Mouse (Mus musculus): ENCODE data around the gene Prelid1. TPM values are rescaled to one million over a fixed set of nuclear protein-coding genes. Genes with fewer than 3 reads are reported as not detected.

Gene Prelid1
- polyA plus RNA-seq (2014; fragmentation: Illumina TruSeq; extraction: RNeasy Lipid Tissue Mini Kit (QIAGEN cat#74804); ENCODE audit: low read depth, low replicate concordance), result 1.8 TPM

GRCm38 (mm10) chr13:55319931-55320533, at the start of gene Prelid1:
TSS of gene Prelid1 (plus strand) at chr13:55320500.

GRCm38 (mm10) chr13:55321434-55322129, 1.3 kb downstream of the Prelid1 start, which contains the start of gene Rab24:
TSS of gene Rab24 (minus strand) at chr13:55321946.

GRCm38 (mm10) chr13:55329683-55330566, 9.6 kb downstream of the Prelid1 start, which contains the start of gene Mxd3:
TSS of gene Mxd3 (minus strand) at chr13:55329823.

GRCm38 (mm10) chr13:55362453-55363060, 42.3 kb downstream of the Prelid1 start, which contains the start of gene Lman2:
TSS of gene Lman2 (minus strand) at chr13:55362783.

DNA sequence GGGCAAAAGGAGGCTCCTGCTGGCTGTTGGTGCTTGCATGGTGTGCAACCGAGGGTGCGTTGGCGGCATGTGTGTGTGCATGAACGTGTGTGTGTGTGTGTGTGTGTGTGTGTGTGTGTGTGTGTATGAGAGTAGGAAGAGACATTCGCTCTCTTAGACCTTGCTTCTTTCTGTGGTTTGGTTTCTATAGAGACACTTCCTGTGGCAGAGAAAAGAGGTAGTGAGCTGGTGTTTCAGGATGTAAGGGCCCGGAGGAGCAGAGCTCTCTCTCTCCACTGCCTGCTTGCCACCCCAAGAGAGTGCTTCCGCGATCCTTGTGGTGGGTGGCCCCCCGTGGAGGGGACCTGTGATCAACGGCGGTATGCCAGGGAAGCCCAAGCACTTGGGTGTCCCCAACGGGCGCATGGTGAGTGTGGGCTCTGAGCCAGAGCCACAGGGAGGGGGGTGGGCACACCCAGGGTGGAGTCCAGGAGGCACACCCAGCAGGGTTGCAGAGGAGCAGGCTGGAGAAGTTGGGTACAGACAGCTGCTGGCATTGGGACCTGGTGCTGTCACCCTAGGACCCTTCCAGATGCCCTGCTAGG, 49.3 kb downstream of the Prelid1 start, which contains the start of gene Rgs14:
TSS of gene Rgs14 (plus strand) at position 202 of the 584 bp plus-strand sequence.

Other genes with a start within 250 kb of the Prelid1 start
- 48.8 TPM for gene Uimc1, start 220.2 kb upstream of the Prelid1 start, polyA plus RNA-seq (2014; fragmentation: Illumina TruSeq; extraction: RNeasy Lipid Tissue Mini Kit (QIAGEN cat#74804); ENCODE audit: low read depth, low replicate concordance)
- gene Zfp346, start 215.2 kb upstream of the Prelid1 start, polyA plus RNA-seq (2014; fragmentation: Illumina TruSeq; extraction: RNeasy Lipid Tissue Mini Kit (QIAGEN cat#74804); ENCODE audit: low read depth, low replicate concordance), result 22.2 TPM
- gene Gm17617, start 187.0 kb upstream of the Prelid1 start, polyA plus RNA-seq (2014; fragmentation: Illumina TruSeq; extraction: RNeasy Lipid Tissue Mini Kit (QIAGEN cat#74804); ENCODE audit: low read depth, low replicate concordance), result not detected
- gene Fgfr4, start 167.9 kb upstream of the Prelid1 start, polyA plus RNA-seq (2014; fragmentation: Illumina TruSeq; extraction: RNeasy Lipid Tissue Mini Kit (QIAGEN cat#74804); ENCODE audit: low read depth, low replicate concordance), result not detected
- gene Nsd1, start 110.7 kb upstream of the Prelid1 start, polyA plus RNA-seq (2014; fragmentation: Illumina TruSeq; extraction: RNeasy Lipid Tissue Mini Kit (QIAGEN cat#74804); ENCODE audit: low read depth, low replicate concordance), result 38.5 TPM
- gene Rab24, start 1.4 kb downstream of the Prelid1 start, polyA plus RNA-seq (2014; fragmentation: Illumina TruSeq; extraction: RNeasy Lipid Tissue Mini Kit (QIAGEN cat#74804); ENCODE audit: low read depth, low replicate concordance), result 5.3 TPM
- not detected for gene Mxd3, start 9.3 kb downstream of the Prelid1 start, polyA plus RNA-seq (2014; fragmentation: Illumina TruSeq; extraction: RNeasy Lipid Tissue Mini Kit (QIAGEN cat#74804); ENCODE audit: low read depth, low replicate concordance)
- gene Lman2, start 42.3 kb downstream of the Prelid1 start, polyA plus RNA-seq (2014; fragmentation: Illumina TruSeq; extraction: RNeasy Lipid Tissue Mini Kit (QIAGEN cat#74804); ENCODE audit: low read depth, low replicate concordance), result 5.4 TPM
- gene Rgs14, start 49.2 kb downstream of the Prelid1 start, polyA plus RNA-seq (2014; fragmentation: Illumina TruSeq; extraction: RNeasy Lipid Tissue Mini Kit (QIAGEN cat#74804); ENCODE audit: low read depth, low replicate concordance), result not detected
- gene Slc34a1, start 77.7 kb downstream of the Prelid1 start, polyA plus RNA-seq (2014; fragmentation: Illumina TruSeq; extraction: RNeasy Lipid Tissue Mini Kit (QIAGEN cat#74804); ENCODE audit: low read depth, low replicate concordance), result not detected
- 0.50 TPM for gene Pfn3, start 94.7 kb downstream of the Prelid1 start, polyA plus RNA-seq (2014; fragmentation: Illumina TruSeq; extraction: RNeasy Lipid Tissue Mini Kit (QIAGEN cat#74804); ENCODE audit: low read depth, low replicate concordance)
- not detected for gene F12, start 106.3 kb downstream of the Prelid1 start, polyA plus RNA-seq (2014; fragmentation: Illumina TruSeq; extraction: RNeasy Lipid Tissue Mini Kit (QIAGEN cat#74804); ENCODE audit: low read depth, low replicate concordance)
- gene Grk6, start 124.6 kb downstream of the Prelid1 start, polyA plus RNA-seq (2014; fragmentation: Illumina TruSeq; extraction: RNeasy Lipid Tissue Mini Kit (QIAGEN cat#74804); ENCODE audit: low read depth, low replicate concordance), result 1.5 TPM
- gene Prr7, start 143.8 kb downstream of the Prelid1 start, polyA plus RNA-seq (2014; fragmentation: Illumina TruSeq; extraction: RNeasy Lipid Tissue Mini Kit (QIAGEN cat#74804); ENCODE audit: low read depth, low replicate concordance), result not detected
- gene Dbn1, start 167.6 kb downstream of the Prelid1 start, polyA plus RNA-seq (2014; fragmentation: Illumina TruSeq; extraction: RNeasy Lipid Tissue Mini Kit (QIAGEN cat#74804); ENCODE audit: low read depth, low replicate concordance), result 1.4 TPM
- gene Pdlim7, start 193.2 kb downstream of the Prelid1 start, polyA plus RNA-seq (2014; fragmentation: Illumina TruSeq; extraction: RNeasy Lipid Tissue Mini Kit (QIAGEN cat#74804); ENCODE audit: low read depth, low replicate concordance), result 0.13 TPM
- not detected for gene Dok3, start 208.8 kb downstream of the Prelid1 start, polyA plus RNA-seq (2014; fragmentation: Illumina TruSeq; extraction: RNeasy Lipid Tissue Mini Kit (QIAGEN cat#74804); ENCODE audit: low read depth, low replicate concordance)
- gene Ddx41, start 216.2 kb downstream of the Prelid1 start, polyA plus RNA-seq (2014; fragmentation: Illumina TruSeq; extraction: RNeasy Lipid Tissue Mini Kit (QIAGEN cat#74804); ENCODE audit: low read depth, low replicate concordance), result 3.1 TPM

Data from testis, adult 10 weeks (tissue).